Mouse (Mus musculus): ENCODE measurements at regions not wholly inside any gene's neighbourhood (a gene's known extent, or its start where the extent isn't known, plus 50 kb on each side); places are given as distances from the start of the nearest gene placed in this dataset.

- TF ChIP-seq CTCF (IDR thresholded peaks at IDR 0.05; ENCODE audit: control insufficient read depth, insufficient read depth, insufficient read length) (no peak), USF1 (IDR thresholded peaks at IDR 0.05; ENCODE audit: low read depth) (no peak), MYOD1 (IDR thresholded peaks at IDR 0.05; ENCODE audit: control insufficient read depth, insufficient read length, low read depth) (no peak)
Measured at GRCm38 (mm10) chr3:39460183-39460888, 573.6 kb downstream of the Fat4 start.

All from C2C12 (cell line).